Mouse (Mus musculus): ENCODE measurements around the gene Itga3.

Gene Itga3

GRCm38 (mm10) chr11:94994947-94995772 lies 81.4 kb downstream of the Itga3 start:
- POLR2A ChIA-PET: interaction anchor here in 2 of 4 experiments (0.6 to 3.7 kb wide), 4 partner anchors 12 to 709 kb away, joined by 3 to 22 read pairs (median 3); partner anchors contain the start of gene Samd14 (in 1 of the 2)

More at GRCm38 (mm10) chr11:94994947-94995772, 81.4 kb downstream of the Itga3 start:
- CTCF ChIA-PET: no interaction called here

Measured in embryonic stem cell, embryonic (primary cell).